Mouse (Mus musculus) limb, embryonic 13.5 days (tissue): ENCODE data around the gene Slc31a2. TPM values are rescaled to one million over a fixed set of nuclear protein-coding genes. Genes with fewer than 3 reads are reported as not detected.

Experiments
- ATAC-seq: fragments of 200-750 bp; cut with Nextera tagmentation; 2 replicates; pipeline ENCODE4 v1.8.0; 2017; ENCODE audit warnings: low read depth, moderate number of reproducible peaks, moderate TSS enrichment; ENCODE audit not compliant: low FRiP score
- H3K27ac ChIP-seq: fragments of 300-500 bp; sonication (generic); 2 replicates; pipeline ENCODE4 v1.5.1; 2015; ENCODE audit warnings: inconsistent platforms, mild to moderate bottlenecking, moderate library complexity
- H3K27me3 ChIP-seq: fragments of 300-500 bp; sonication (generic); 2 replicates; pipeline ENCODE4 v1.6.1; 2015; ENCODE audit warnings: mild to moderate bottlenecking, inconsistent platforms
- H3K36me3 ChIP-seq: fragments of 300-500 bp; sonication (generic); 2 replicates; pipeline ENCODE4 v1.6.1; 2015; ENCODE audit warnings: inconsistent platforms, mild to moderate bottlenecking, moderate library complexity
- H3K4me1 ChIP-seq: fragments of 300-500 bp; sonication (generic); 2 replicates; pipeline ENCODE4 v1.6.1; 2015; ENCODE audit warnings: inconsistent platforms
- H3K4me2 ChIP-seq: fragments of 300-500 bp; sonication (generic); replicated peaks from 2 replicates; pipeline ENCODE4 v1.6.1; 2015; ENCODE audit warnings: inconsistent platforms, mild to moderate bottlenecking, moderate library complexity
- H3K4me3 ChIP-seq: fragments of 300-500 bp; sonication (generic); 2 replicates; pipeline ENCODE4 v1.5.1; 2015; ENCODE audit warnings: moderate library complexity, mild to moderate bottlenecking, inconsistent platforms
- H3K9ac ChIP-seq: fragments of 300-500 bp; sonication (generic); 2 replicates; pipeline ENCODE4 v1.6.1; 2015; ENCODE audit warnings: mild to moderate bottlenecking, inconsistent platforms
- H3K9me3 ChIP-seq: fragments of 300-500 bp; sonication (generic); 2 replicates; pipeline ENCODE4 v1.6.1; 2016; ENCODE audit warnings: inconsistent platforms
- WGBS: fragments of 180-500 bp; shearing (Covaris S2); methylation state at CpG from one replicate; pipeline ENCODE4 v1.1.7; 2015; 5-methylcytosine and 5-hydroxymethylcytosine counted together
- polyA plus RNA-seq: library from polyadenylated mRNA; unstranded; fragments of >200 nt; fragmentation: Nextera tagmentation; extraction: Ambion mirVana; gene quantifications from 2 replicates; pipeline ENCODE4 v1.2.1, GENCODE M21; 2015

Gene Slc31a2
- polyA plus RNA-seq, 1 experiment from 2014 or later, result 19.0 TPM

- H3K9me3 ChIP-seq, result no peaks in the 10 kb centered on the region
- no peak for ATAC-seq
- H3K9ac ChIP-seq, result no peak overlapping the region
- no peak overlapping the region for H3K4me2 ChIP-seq
- no peaks in the 10 kb centered on the region for H3K27me3 ChIP-seq
- H3K36me3 ChIP-seq, result peaks cover 70% of the 10 kb centered on the region
- H3K4me1 ChIP-seq, result no peaks in the 10 kb centered on the region
- WGBS, result 85% methylated on average over 5 of the region's 5 CpGs
- H3K27ac ChIP-seq, result no peak overlapping the region
- H3K4me3 ChIP-seq, result no peak overlapping the region
Measured at GRCm38 (mm10) chr4:62331977-62332376, 69.6 kb downstream of the Slc31a2 start.

GRCm38 (mm10) chr4:62338536-62338935, 76.2 kb downstream of the Slc31a2 start:
- H3K4me1 ChIP-seq, result no peaks in the 10 kb centered on the region
- H3K9me3 ChIP-seq, result no peaks in the 10 kb centered on the region
- H3K27ac ChIP-seq, result no peak overlapping the region
- H3K27me3 ChIP-seq, result no peaks in the 10 kb centered on the region
- no peak overlapping the region for H3K4me2 ChIP-seq
- H3K36me3 ChIP-seq, result peaks cover 56% of the 10 kb centered on the region
- H3K4me3 ChIP-seq, result no peak overlapping the region
- 88% methylated on average over 5 of the region's 5 CpGs for WGBS
- H3K9ac ChIP-seq, result no peak overlapping the region
- ATAC-seq, result no peak

GRCm38 (mm10) chr4:62344000-62344399, 81.6 kb downstream of the Slc31a2 start:
- Histone ChIP-seq H3K4me1 (no peaks in the 10 kb centered on the region), H3K4me2 (no peak overlapping the region), H3K27me3 (no peaks in the 10 kb centered on the region), H3K27ac (no peak overlapping the region), H3K9ac (no peak overlapping the region), H3K4me3 (no peak overlapping the region), H3K9me3 (no peaks in the 10 kb centered on the region; the same call in 1 of the 2 replicates), H3K36me3 (peaks cover 51% of the 10 kb centered on the region)
- WGBS, result 92% methylated on average over 1 of the region's 1 CpGs
- no peak for ATAC-seq

- Histone ChIP-seq H3K27ac (no peak overlapping the region), H3K27me3 (no peaks in the 10 kb centered on the region), H3K9me3 (no peaks in the 10 kb centered on the region; the same call in 1 of the 2 replicates), H3K4me2 (no peak overlapping the region), H3K4me1 (no peaks in the 10 kb centered on the region), H3K4me3 (no peak overlapping the region), H3K36me3 (peaks cover 49% of the 10 kb centered on the region), H3K9ac (no peak overlapping the region)
- ATAC-seq, result no peak
- 80% methylated on average over 4 of the region's 4 CpGs for WGBS
Measured at GRCm38 (mm10) chr4:62345827-62346226, 83.5 kb downstream of the Slc31a2 start.

- Histone ChIP-seq H3K27me3 (no peaks in the 10 kb centered on the region), H3K9ac (no peak overlapping the region), H3K4me3 (no peak overlapping the region), H3K9me3 (no peaks in the 10 kb centered on the region; the same call in 1 of the 2 replicates), H3K4me1 (no peaks in the 10 kb centered on the region), H3K4me2 (no peak overlapping the region), H3K27ac (no peak overlapping the region), H3K36me3 (peaks cover 51% of the 10 kb centered on the region)
- WGBS, result 81% methylated on average over 9 of the region's 9 CpGs
- ATAC-seq, result no peak
Measured at GRCm38 (mm10) chr4:62347605-62348328, 85.4 kb downstream of the Slc31a2 start.

Other genes with a start within 250 kb of the Slc31a2 start
- not detected in 2 replicates for gene Mup20, start 208.4 kb upstream of the Slc31a2 start, polyA plus RNA-seq
- gene Mup3, start 175.2 kb upstream of the Slc31a2 start, polyA plus RNA-seq, result not detected in 2 replicates
- not detected in 2 replicates for gene Mup21, start 111.7 kb upstream of the Slc31a2 start, polyA plus RNA-seq
- 14.1 and 14.8 TPM in 2 replicates for gene Zfp37, start 31.5 kb upstream of the Slc31a2 start, polyA plus RNA-seq
- gene Fkbp15, start 98.0 kb downstream of the Slc31a2 start, polyA plus RNA-seq, result 25.4 and 27.9 TPM in 2 replicates
- 42.5 and 45.7 TPM in 2 replicates for gene Slc31a1, start 98.2 kb downstream of the Slc31a2 start, polyA plus RNA-seq
- gene Cdc26, start 146.1 kb downstream of the Slc31a2 start, polyA plus RNA-seq, result 202 TPM in 2 replicates
- 27.0 and 27.9 TPM in 2 replicates for gene Prpf4, start 146.2 kb downstream of the Slc31a2 start, polyA plus RNA-seq
- gene Rnf183, start 172.7 kb downstream of the Slc31a2 start, polyA plus RNA-seq, result not detected in 2 replicates
- gene Wdr31, start 208.3 kb downstream of the Slc31a2 start, polyA plus RNA-seq, result 6.8 and 7.9 TPM in 2 replicates
- 2.9 and 3.2 TPM in 2 replicates for gene Bspry, start 217.5 kb downstream of the Slc31a2 start, polyA plus RNA-seq
- gene Hdhd3, start 240.9 kb downstream of the Slc31a2 start, polyA plus RNA-seq, result 14.7 and 14.8 TPM in 2 replicates